ENCODE assay signal across 8 mouse cellular contexts in the genomic region with DNA sequence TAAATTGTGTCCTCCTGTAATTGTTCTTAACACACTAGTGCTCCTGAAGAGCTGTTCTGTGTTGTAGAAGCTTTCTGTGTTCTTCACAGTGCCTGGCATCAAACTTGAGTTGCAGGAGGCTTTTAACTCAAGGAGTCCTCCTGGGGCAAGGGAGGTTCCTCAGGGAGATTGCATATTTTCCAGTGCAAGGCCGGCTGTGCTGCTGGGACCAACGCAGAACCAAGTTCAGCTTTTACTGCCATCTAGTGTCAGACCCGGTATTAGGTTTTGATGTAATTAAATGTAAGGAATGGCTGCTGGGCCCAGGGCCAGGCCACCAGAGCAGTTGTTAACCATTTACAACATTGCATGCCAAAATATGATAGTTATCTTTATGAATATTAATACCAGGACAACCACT.
A peak's percentile ranks its signal among the peaks of the same experiment; 100 is the strongest.
DNase-seq lines count a peak whose midpoint lies in the region; ATAC-seq and TF ChIP-seq lines count a peak whose summit lies in the region.

No protein-coding gene starts in this region.

- ATAC-seq in kidney, embryonic 14.5 days (ENCODE audit: low FRiP score, low TSS enrichment) = peak; percentile 76
- ATAC-seq in limb, embryonic 14.5 days (ENCODE audit: low FRiP score, low read depth) = peak; percentile 53
- peak; percentile 81; the same call in 1 of the 2 replicates for ATAC-seq in neural tube, embryonic 14.5 days (ENCODE audit: low read depth)

- 0% methylated on average over 3 of the region's 3 CpGs for WGBS in kidney, embryonic 14.5 days
- WGBS in limb, embryonic 14.5 days = 0% methylated on average over 3 of the region's 3 CpGs
- 0% methylated on average over 3 of the region's 3 CpGs for WGBS in neural tube, embryonic 14.5 days

- no peak overlapping the region for H3K27ac ChIP-seq in kidney, embryonic 14.5 days (ENCODE audit: low read depth, low read length)
- H3K27ac ChIP-seq in limb, embryonic 14.5 days (replicated peaks; ENCODE audit: low read depth, low read length) = no peak overlapping the region
- H3K27ac ChIP-seq in neural tube, embryonic 14.5 days (ENCODE audit: low read depth, low read length) = no peak overlapping the region

- no peaks in the 10 kb centered on the region for H3K9me3 ChIP-seq in kidney, embryonic 14.5 days (ENCODE audit: control insufficient read depth, low read length)
- H3K9me3 ChIP-seq in limb, embryonic 14.5 days (ENCODE audit: control insufficient read depth, low read length) = no peaks in the 10 kb centered on the region
- H3K9me3 ChIP-seq in neural tube, embryonic 14.5 days (ENCODE audit: control insufficient read depth, low read length) = no peaks in the 10 kb centered on the region

- no peak for TF ChIP-seq POLR2A in limb, embryonic 14.5 days (IDR thresholded peaks at IDR 0.05; ENCODE audit: borderline replicate concordance, extremely low read depth, insufficient read depth, insufficient read length)

- H3K9ac ChIP-seq in kidney, embryonic 14.5 days (ENCODE audit: low read depth, low read length) = no peak overlapping the region
- no peak overlapping the region for H3K9ac ChIP-seq in limb, embryonic 14.5 days (ENCODE audit: low read depth, low read length, severe bottlenecking)
- no peak overlapping the region for H3K9ac ChIP-seq in neural tube, embryonic 14.5 days (replicated peaks; ENCODE audit: low read depth, low read length)

- H3K4me3 ChIP-seq in kidney, embryonic 14.5 days (ENCODE audit: low read length) = no peak overlapping the region
- no peak overlapping the region for H3K4me3 ChIP-seq in limb, embryonic 14.5 days (replicated peaks; ENCODE audit: low read length)
- H3K4me3 ChIP-seq in neural tube, embryonic 14.5 days (ENCODE audit: low read depth, low read length) = no peak overlapping the region

- H3K27me3 ChIP-seq in kidney, embryonic 14.5 days (ENCODE audit: control insufficient read depth, insufficient read depth, low read length) = no peaks in the 10 kb centered on the region
- no peaks in the 10 kb centered on the region for H3K27me3 ChIP-seq in limb, embryonic 14.5 days (ENCODE audit: control insufficient read depth, insufficient read depth, low read length)
- H3K27me3 ChIP-seq in neural tube, embryonic 14.5 days (ENCODE audit: control insufficient read depth, insufficient read depth, low read length) = no peaks in the 10 kb centered on the region

- no peak overlapping the region for H3K4me2 ChIP-seq in kidney, embryonic 14.5 days (replicated peaks; ENCODE audit: low read depth, low read length)
- H3K4me2 ChIP-seq in limb, embryonic 14.5 days (replicated peaks; ENCODE audit: low read depth, low read length, severe bottlenecking) = no peak overlapping the region
- no peak overlapping the region for H3K4me2 ChIP-seq in neural tube, embryonic 14.5 days (ENCODE audit: low read depth, low read length)

- peak; percentile 68 for DNase-seq in A20 (ENCODE audit: low read depth, low spot score)
- DNase-seq in ES-CJ7 (ENCODE audit: low read depth, low spot score) = peak; percentile 66
- DNase-seq in cerebellum, adult 11-12 months = peak; percentile 38
- peak; percentile 72 for DNase-seq in forelimb bud, embryonic 11.5 days (ENCODE audit: low read depth, low spot score)
- DNase-seq in limb, embryonic 14.5 days (ENCODE audit: low spot score) = peak; percentile 88
- DNase-seq in urinary bladder, postnatal 25 days (ENCODE audit: low spot score) = peak; percentile 57

- no peaks in the 10 kb centered on the region for H3K36me3 ChIP-seq in kidney, embryonic 14.5 days (ENCODE audit: control insufficient read depth, insufficient read depth, low read length)
- H3K36me3 ChIP-seq in limb, embryonic 14.5 days (ENCODE audit: control insufficient read depth, insufficient read depth, low read length) = no peaks in the 10 kb centered on the region
- H3K36me3 ChIP-seq in neural tube, embryonic 14.5 days (ENCODE audit: control insufficient read depth, insufficient read depth, low read length) = no peaks in the 10 kb centered on the region

- 0 out of 2 replicates have a peak, but pooled peaks cover 4% of the 10 kb centered on the region for H3K4me1 ChIP-seq in kidney, embryonic 14.5 days (ENCODE audit: control insufficient read depth, insufficient read depth, low read length)
- no peaks in the 10 kb centered on the region for H3K4me1 ChIP-seq in limb, embryonic 14.5 days (ENCODE audit: control insufficient read depth, insufficient read depth, low read length)
- no peaks in the 10 kb centered on the region for H3K4me1 ChIP-seq in neural tube, embryonic 14.5 days (ENCODE audit: control insufficient read depth, insufficient read depth, low read length)

Comparison
In these comparisons a context has a peak if more than half of its experiments do, and no peak if none do; other contexts are left out.
1. DNase-seq: peak in every context shown above with its lines; median percentile 88 in limb, embryonic 14.5 days; 72 in forelimb bud, embryonic 11.5 days; 68 in A20; 66 in ES-CJ7; 57 in urinary bladder, postnatal 25 days; 38 in cerebellum, adult 11-12 months.